10 mouse cellular contexts compared by ENCODE assay signal in the genomic region with DNA sequence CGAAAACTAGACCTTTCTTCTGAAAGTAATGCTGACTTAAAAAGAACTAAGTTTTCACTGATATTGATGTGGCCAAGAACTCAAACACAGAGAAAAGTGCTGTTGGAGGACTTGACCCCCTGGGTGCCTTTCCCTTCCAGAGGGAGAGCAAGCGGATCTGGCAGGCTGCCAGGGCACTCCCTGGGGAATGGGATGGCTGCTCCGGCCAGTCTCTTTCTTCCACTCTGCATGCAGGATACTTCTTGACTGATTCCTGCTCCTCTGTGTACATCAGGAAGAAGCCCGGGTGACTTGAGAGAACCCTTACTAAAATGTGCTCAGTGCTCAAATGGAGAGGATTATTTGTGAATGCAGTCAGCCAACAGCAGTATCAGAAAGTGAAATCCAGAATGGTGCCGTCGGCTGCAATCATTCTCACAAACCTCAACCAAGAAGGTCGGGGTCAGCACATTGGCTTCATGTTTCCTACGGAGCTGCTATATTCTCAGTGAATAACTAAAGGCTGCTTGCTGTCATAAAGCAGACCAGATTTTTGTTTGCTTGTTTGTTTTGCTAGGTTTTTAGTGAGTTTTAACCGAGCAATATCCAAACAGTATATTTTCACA.
DNase-seq lines count a peak whose midpoint lies in the region; ATAC-seq lines count a peak whose summit lies in the region.
"Had no signal": no experiment of that assay in that cellular context is flagged by ENCODE, and none has a peak within 500 bp of the region (broad histone marks: within the 10 kb centered on the region; RNA-seq: fewer than 3 reads in every experiment).

No protein-coding gene starts in this region.

- DNase-seq in midbrain, embryonic 10.5 days (ENCODE audit: low spot score), result no peak
- peak; percentile 29 to 63 for DNase-seq in cerebellum, postnatal 25 days
- peak; percentile 68 for DNase-seq in limb, embryonic 11.5 days (ENCODE audit: low spot score)
- DNase-seq in ovary, adult 18-20 months (ENCODE audit: low spot score), result peak; percentile 60
- DNase-seq in thymus, postnatal 4 days, result no peak

- peaks cover 16% of the 10 kb centered on the region for H3K4me1 ChIP-seq in midbrain, embryonic 10.5 days
- H3K4me1 ChIP-seq in midbrain, embryonic 13.5 days (replicated peaks), result peaks cover 14% of the 10 kb centered on the region
- H3K4me1 ChIP-seq in heart, embryonic 14.5 days (ENCODE audit: control insufficient read depth in 2 of 2, insufficient read depth in 2 of 2, low read length in 2 of 2), result peaks cover 28 to 50% of the 10 kb centered on the region in 2 experiments
- H3K4me1 ChIP-seq in limb, embryonic 11.5 days (ENCODE audit: control insufficient read depth, insufficient read depth, low read length), result peaks cover 34% of the 10 kb centered on the region

- H3K9ac ChIP-seq in midbrain, embryonic 13.5 days (replicated peaks), result no peak overlapping the region
- H3K9ac ChIP-seq in heart, embryonic 14.5 days (ENCODE audit: low read length), result peak overlapping the region; percentile 35
- no peak overlapping the region for H3K9ac ChIP-seq in limb, embryonic 11.5 days (ENCODE audit: low read length)
- H3K9ac ChIP-seq: limb, embryonic 13.5 days had no signal

- no peak overlapping the region for H3K4me3 ChIP-seq in midbrain, embryonic 10.5 days
- no peak overlapping the region for H3K4me3 ChIP-seq in midbrain, embryonic 13.5 days (replicated peaks)
- peak overlapping the region in 1 of 2 experiments; percentile 8; a peak in 1 of 4 replicates for H3K4me3 ChIP-seq in heart, embryonic 14.5 days (ENCODE audit: control insufficient read depth in 1 of 2, insufficient read depth in 1 of 2, low read depth in 1 of 2, low read length in 2 of 2)
- H3K4me3 ChIP-seq in limb, embryonic 11.5 days (ENCODE audit: low read depth, low read length), result no peak overlapping the region
- H3K4me3 ChIP-seq: limb, embryonic 13.5 days had no signal

- H3K9me3 ChIP-seq in midbrain, embryonic 10.5 days (replicated peaks), result no peaks in the 10 kb centered on the region
- no peaks in the 10 kb centered on the region for H3K9me3 ChIP-seq in midbrain, embryonic 13.5 days
- no peaks in the 10 kb centered on the region for H3K9me3 ChIP-seq in heart, embryonic 14.5 days (ENCODE audit: control insufficient read depth, low read length)
- no peaks in the 10 kb centered on the region for H3K9me3 ChIP-seq in limb, embryonic 11.5 days (ENCODE audit: control insufficient read depth, low read length)
- H3K9me3 ChIP-seq: limb, embryonic 13.5 days had no signal

- peaks cover 16% of the 10 kb centered on the region for H3K36me3 ChIP-seq in midbrain, embryonic 10.5 days
- no peaks in the 10 kb centered on the region for H3K36me3 ChIP-seq in midbrain, embryonic 13.5 days
- H3K36me3 ChIP-seq in heart, embryonic 14.5 days (ENCODE audit: control insufficient read depth, insufficient read depth, low read length), result peaks cover 39% of the 10 kb centered on the region
- H3K36me3 ChIP-seq in limb, embryonic 11.5 days (ENCODE audit: control insufficient read depth, insufficient read depth, low read length), result 0 out of 2 replicates have a peak, but pooled peaks cover 3% of the 10 kb centered on the region

- ATAC-seq in midbrain, embryonic 13.5 days, result no peak
- ATAC-seq in heart, embryonic 14.5 days (ENCODE audit: insufficient number of reproducible peaks, insufficient read depth, low FRiP score, low read depth), result no peak
- ATAC-seq in limb, embryonic 11.5 days (ENCODE audit: insufficient number of reproducible peaks, low FRiP score, low TSS enrichment, low read depth), result no peak
- no peak for ATAC-seq in megakaryocyte progenitor cell, adult 5-6 weeks (replicated peaks; ENCODE audit: poor library complexity)
- ATAC-seq: Patski had no signal

- WGBS in midbrain, embryonic 10.5 days, result 61% methylated on average over 9 of the region's 9 CpGs
- 43% methylated on average over 9 of the region's 9 CpGs for WGBS in midbrain, embryonic 13.5 days
- 16% methylated on average over 9 of the region's 9 CpGs for WGBS in heart, embryonic 14.5 days
- WGBS in limb, embryonic 11.5 days, result 25% methylated on average over 9 of the region's 9 CpGs

- no peak overlapping the region for H3K4me2 ChIP-seq in midbrain, embryonic 13.5 days (replicated peaks)
- H3K4me2 ChIP-seq in heart, embryonic 14.5 days (ENCODE audit: low read length), result peak overlapping the region; percentile 49
- H3K4me2 ChIP-seq in limb, embryonic 11.5 days (ENCODE audit: low read depth, severe bottlenecking), result no peak overlapping the region
- H3K4me2 ChIP-seq: limb, embryonic 13.5 days had no signal

- H3K27me3 ChIP-seq in midbrain, embryonic 10.5 days (ENCODE audit: low read depth, poor library complexity, severe bottlenecking), result no peaks in the 10 kb centered on the region
- no peaks in the 10 kb centered on the region for H3K27me3 ChIP-seq in midbrain, embryonic 13.5 days
- no peaks in the 10 kb centered on the region for H3K27me3 ChIP-seq in heart, embryonic 14.5 days (ENCODE audit: control insufficient read depth, insufficient read depth, low read length)
- H3K27me3 ChIP-seq in limb, embryonic 11.5 days (ENCODE audit: control insufficient read depth, insufficient read depth, low read length), result no peaks in the 10 kb centered on the region
- H3K27me3 ChIP-seq: limb, embryonic 13.5 days; Patski had no signal

- H3K27ac ChIP-seq in midbrain, embryonic 10.5 days (replicated peaks), result 0 out of 2 replicates have a peak overlapping the region, but pooled peaks have one; percentile 33
- no peak overlapping the region for H3K27ac ChIP-seq in midbrain, embryonic 13.5 days
- peak overlapping the region; percentile 80 to 92 for H3K27ac ChIP-seq in heart, embryonic 14.5 days (replicated peaks in 1 of 2; ENCODE audit: control insufficient read depth in 1 of 2, insufficient read depth in 1 of 2, low read depth in 2 of 2, low read length in 2 of 2)
- H3K27ac ChIP-seq in limb, embryonic 11.5 days (replicated peaks; ENCODE audit: low read depth, low read length), result peak overlapping the region; percentile 25; the same call in 1 of the 2 replicates
- H3K27ac ChIP-seq: limb, embryonic 13.5 days had no signal

Comparison
In these comparisons a context has a peak if more than half of its experiments do, and no peak if none do; other contexts are left out.
1. DNase-seq: peak in cerebellum, postnatal 25 days (2 of 2), limb, embryonic 11.5 days (single experiment) and ovary, adult 18-20 months (single experiment); none in midbrain, embryonic 10.5 days (single experiment) and thymus, postnatal 4 days (single experiment).